Mouse (Mus musculus) limb, embryonic 14.5 days (tissue): ENCODE data around the gene Pgam5. TPM values are rescaled to one million over a fixed set of nuclear protein-coding genes. Genes with fewer than 3 reads are reported as not detected.

Experiments
- ATAC-seq: fragments of 200-750 bp; cut with Nextera tagmentation; 2 replicates; pipeline ENCODE4 v1.8.0; 2017; ENCODE audit warnings: low read depth, moderate number of reproducible peaks, moderate TSS enrichment; ENCODE audit not compliant: low FRiP score
- DNase-seq: peaks from one replicate; pipeline ENCODE4 v3.0.0-alpha.2; 2015; ENCODE audit warnings: low spot score
- H3K27ac ChIP-seq: fragments of 300-500 bp; sonication (generic); replicated peaks from 2 replicates; pipeline ENCODE4 v1.5.1; 2014; ENCODE audit warnings: low read depth, mild to moderate bottlenecking, low read length, moderate library complexity, mixed read lengths
- H3K27me3 ChIP-seq: fragments of 300-500 bp; sonication (generic); 2 replicates; pipeline ENCODE4 v1.6.1; 2014; ENCODE audit warnings: low read length, mixed read lengths; ENCODE audit not compliant: control insufficient read depth, insufficient read depth
- H3K36me3 ChIP-seq: fragments of 300-500 bp; sonication (generic); 2 replicates; pipeline ENCODE4 v1.6.1; 2014; ENCODE audit warnings: mild to moderate bottlenecking, low read length, moderate library complexity, mixed read lengths; ENCODE audit not compliant: control insufficient read depth, insufficient read depth
- H3K4me1 ChIP-seq: fragments of 300-500 bp; sonication (generic); 2 replicates; pipeline ENCODE4 v1.6.1; 2014; ENCODE audit warnings: antibody characterized with exemption, low read length, mixed read lengths; ENCODE audit not compliant: control insufficient read depth, insufficient read depth
- H3K4me2 ChIP-seq: fragments of 300-500 bp; sonication (generic); replicated peaks from 2 replicates; pipeline ENCODE4 v1.6.1; 2014; ENCODE audit warnings: low read depth, mild to moderate bottlenecking, low read length, moderate library complexity; ENCODE audit not compliant: severe bottlenecking
- H3K4me3 ChIP-seq: fragments of 300-500 bp; sonication (generic); replicated peaks from 2 replicates; pipeline ENCODE4 v1.5.1; 2014; ENCODE audit warnings: low read length
- H3K9ac ChIP-seq: fragments of 300-500 bp; sonication (generic); 2 replicates; pipeline ENCODE4 v1.6.1; 2014; ENCODE audit warnings: mild to moderate bottlenecking, low read depth, low read length, moderate library complexity; ENCODE audit not compliant: severe bottlenecking
- H3K9me3 ChIP-seq: fragments of 300-500 bp; sonication (generic); 2 replicates; pipeline ENCODE4 v1.6.1; 2016; ENCODE audit warnings: low read length; ENCODE audit not compliant: control insufficient read depth
- POLR2A ChIP-seq: fragments of 200-500 bp; IDR thresholded peaks from 2 replicates; pipeline ENCODE4 v1.8.0; 2012; ENCODE audit warnings: inconsistent platforms, mild to moderate bottlenecking, moderate library complexity, borderline replicate concordance; ENCODE audit not compliant: insufficient read depth, insufficient read length; ENCODE audit errors: extremely low read depth
- WGBS: fragments of 180-500 bp; shearing (Covaris S2); extraction: QIAGEN DNeasy Blood & Tissue Kit; methylation state at CpG from one replicate; pipeline ENCODE4 v1.1.7; 2014; 5-methylcytosine and 5-hydroxymethylcytosine counted together
- polyA plus RNA-seq, 2 experiments: library from polyadenylated mRNA; depleted of rRNA in 1 of 2; stranded (reverse) in 1 of 2; unstranded in 1 of 2; fragments of >200 nt; fragmentation: Nextera tagmentation in 1 of 2; extraction: Ambion mirVana in 1 of 2; gene quantifications; 2 replicates each; pipeline versions ENCODE4 v1.2.1 to v1.2.3; 2012 to 2014

Pgam5 gene
- polyA plus RNA-seq, 2 experiments = 41.0 to 70.2 TPM

DNA sequence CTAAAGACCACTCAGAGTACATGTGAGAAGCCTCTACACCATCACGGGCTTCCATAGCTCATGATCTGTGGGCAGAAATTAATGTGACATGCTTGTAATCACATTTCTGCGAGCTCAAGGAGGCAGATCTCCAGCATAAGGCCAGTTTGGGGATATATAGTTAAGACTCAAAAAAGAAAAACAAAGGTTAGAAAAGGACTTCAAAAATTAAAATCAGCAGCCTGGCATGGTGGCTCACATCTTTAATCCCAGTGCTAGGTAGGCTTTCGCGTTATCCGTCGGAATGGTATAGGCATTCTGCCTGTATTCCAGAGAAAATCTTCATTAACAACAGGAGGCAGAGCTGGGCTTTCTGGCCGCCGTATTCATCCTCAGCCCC is 39.3 kb downstream of the Pgam5 start:
- Histone ChIP-seq H3K4me2 (peak overlapping the region; percentile 66), H3K27me3 (no peaks in the 10 kb centered on the region), H3K27ac (peak overlapping the region; percentile 93; the same call in 1 of the 2 replicates), H3K9me3 (no peaks in the 10 kb centered on the region), H3K4me1 (peaks cover 17% of the 10 kb centered on the region), H3K36me3 (peaks cover 14% of the 10 kb centered on the region), H3K9ac (peak overlapping the region; percentile 96), H3K4me3 (peak overlapping the region; percentile 99)
- TF ChIP-seq POLR2A = no peak
- ATAC-seq (peak; percentile 58), DNase-seq (no peak)
- WGBS = 8% methylated on average over 8 of the region's 8 CpGs

GRCm38 (mm10) chr5:110227336-110227883 is 42.3 kb downstream of the Pgam5 start:
- DNase-seq = no peak
- H3K4me2 ChIP-seq = no peak overlapping the region
- no peak overlapping the region for H3K27ac ChIP-seq
- H3K9me3 ChIP-seq = no peaks in the 10 kb centered on the region
- no peaks in the 10 kb centered on the region for H3K27me3 ChIP-seq
- no peak overlapping the region for H3K9ac ChIP-seq
- peaks cover 14% of the 10 kb centered on the region for H3K4me1 ChIP-seq
- TF ChIP-seq POLR2A = no peak
- peaks cover 25% of the 10 kb centered on the region for H3K36me3 ChIP-seq
- ATAC-seq = no peak
- WGBS = 39% methylated on average over 1 of the region's 1 CpGs
- no peak overlapping the region for H3K4me3 ChIP-seq

DNA sequence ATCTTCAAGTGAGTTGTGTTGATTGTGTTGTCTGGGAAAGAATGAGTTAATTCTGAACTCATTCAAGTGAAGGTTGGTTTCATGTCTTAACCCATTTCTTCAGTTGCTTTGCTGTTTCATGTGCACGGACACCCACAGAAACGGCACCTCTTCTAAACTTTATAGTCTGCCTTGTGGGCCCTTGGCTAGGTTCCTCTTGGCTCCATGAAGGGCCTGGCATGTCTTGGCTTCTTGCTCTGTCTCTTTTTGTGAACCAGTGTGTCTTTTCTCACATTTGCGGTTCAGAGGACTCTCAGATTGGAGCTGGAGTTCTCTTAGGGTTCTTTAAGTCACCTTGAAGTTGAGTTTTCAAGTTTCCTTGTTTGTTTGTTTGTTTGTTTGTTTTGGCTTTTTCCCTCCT is 44.7 kb downstream of the Pgam5 start:
- Histone ChIP-seq H3K4me2 (no peak overlapping the region), H3K4me1 (peaks cover 3% of the 10 kb centered on the region; the same call in 1 of the 2 replicates), H3K9ac (no peak overlapping the region), H3K4me3 (no peak overlapping the region), H3K27me3 (no peaks in the 10 kb centered on the region), H3K9me3 (no peaks in the 10 kb centered on the region), H3K27ac (no peak overlapping the region), H3K36me3 (peaks cover 48% of the 10 kb centered on the region)
- DNase-seq (no peak), ATAC-seq (no peak)
- 86% methylated on average over 3 of the region's 3 CpGs for WGBS
- TF ChIP-seq POLR2A = no peak

DNA sequence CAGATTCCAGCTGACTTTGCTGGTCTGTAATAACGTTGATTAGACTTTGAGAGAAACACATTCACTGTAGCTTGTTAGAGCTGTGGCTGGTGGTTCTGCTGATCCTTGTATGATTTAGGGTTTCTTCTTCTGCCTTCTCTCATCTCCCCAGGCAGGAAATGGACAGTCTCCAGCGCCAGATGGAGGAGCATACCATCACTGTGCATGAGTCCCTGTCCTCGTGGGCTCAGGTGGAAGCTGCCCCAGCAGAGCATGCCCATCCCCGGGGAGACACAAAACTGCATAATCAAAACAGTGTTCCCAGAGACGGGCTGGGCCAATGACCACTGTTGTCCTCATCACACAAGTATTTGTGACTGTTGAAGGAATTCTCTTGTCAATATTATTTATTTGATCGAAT is 47.0 kb downstream of the Pgam5 start:
- no peak overlapping the region for H3K4me2 ChIP-seq
- peaks cover 70% of the 10 kb centered on the region for H3K36me3 ChIP-seq
- no peaks in the 10 kb centered on the region for H3K9me3 ChIP-seq
- no peaks in the 10 kb centered on the region for H3K4me1 ChIP-seq
- TF ChIP-seq POLR2A = no peak
- ATAC-seq = no peak
- H3K27me3 ChIP-seq = no peaks in the 10 kb centered on the region
- H3K4me3 ChIP-seq = no peak overlapping the region
- no peak for DNase-seq
- WGBS = 88% methylated on average over 6 of the region's 6 CpGs
- H3K27ac ChIP-seq = no peak overlapping the region
- no peak overlapping the region for H3K9ac ChIP-seq

DNA sequence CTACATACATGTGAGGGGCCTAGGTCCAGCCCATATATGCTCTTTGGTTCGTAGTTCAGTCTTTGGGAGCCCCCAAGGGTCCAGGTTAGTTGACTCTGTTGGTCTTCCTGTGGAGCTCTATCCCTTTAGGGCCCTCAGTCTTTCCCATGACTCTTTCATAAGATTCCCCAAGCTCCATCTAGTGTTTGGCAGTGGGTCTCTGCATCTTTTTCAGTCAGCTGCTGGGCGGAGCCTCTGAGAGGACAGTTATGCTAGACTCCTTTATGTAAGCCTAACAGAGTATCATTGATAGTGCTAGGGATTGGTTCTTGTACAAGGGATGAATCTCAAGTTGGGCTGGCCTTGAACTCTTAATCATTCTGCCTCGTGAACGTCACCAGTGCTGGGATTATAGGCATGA is 49.4 kb downstream of the Pgam5 start:
- Histone ChIP-seq H3K36me3 (peaks cover 88% of the 10 kb centered on the region), H3K9ac (no peak overlapping the region), H3K4me3 (no peak overlapping the region), H3K9me3 (no peaks in the 10 kb centered on the region), H3K27ac (no peak overlapping the region), H3K4me2 (no peak overlapping the region), H3K4me1 (no peaks in the 10 kb centered on the region), H3K27me3 (no peaks in the 10 kb centered on the region)
- WGBS = 95% methylated on average over 4 of the region's 4 CpGs
- DNase-seq = no peak
- ATAC-seq = no peak
- TF ChIP-seq POLR2A = no peak

DNA sequence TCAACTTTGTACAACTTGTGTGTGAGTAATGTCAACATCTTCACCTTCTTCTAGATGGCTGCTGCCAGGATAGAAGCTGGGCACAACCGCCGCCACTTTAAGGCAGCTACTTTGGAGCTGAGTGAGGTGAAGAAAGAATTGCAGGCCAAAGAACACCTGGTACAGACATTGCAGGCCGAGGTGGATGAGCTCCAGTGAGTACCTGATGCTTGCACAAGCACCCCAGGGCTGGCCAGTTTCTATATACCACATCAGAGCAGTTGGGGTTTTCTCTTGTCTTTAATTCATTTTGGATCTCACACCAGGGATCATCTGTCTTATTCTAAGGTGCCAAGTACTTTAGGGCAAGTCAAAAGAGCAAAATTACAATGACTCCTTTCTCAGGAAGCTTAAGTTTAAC is 52.9 kb downstream of the Pgam5 start:
- WGBS = 92% methylated on average over 3 of the region's 3 CpGs
- no peak overlapping the region for H3K4me2 ChIP-seq
- H3K4me3 ChIP-seq = no peak overlapping the region
- H3K27me3 ChIP-seq = no peaks in the 10 kb centered on the region
- ATAC-seq (no peak), DNase-seq (no peak)
- H3K9me3 ChIP-seq = no peaks in the 10 kb centered on the region
- H3K4me1 ChIP-seq = no peaks in the 10 kb centered on the region
- H3K27ac ChIP-seq = no peak overlapping the region
- H3K36me3 ChIP-seq = peaks cover 96% of the 10 kb centered on the region
- no peak overlapping the region for H3K9ac ChIP-seq
- TF ChIP-seq POLR2A = no peak
